Mouse (Mus musculus): ENCODE measurements around the gene Zfp385c. TPM values are rescaled to one million over a fixed set of nuclear protein-coding genes. Genes with fewer than 3 reads are reported as not detected.
"Not testable (repeated sequence)": the region's sequence is repeated elsewhere in the genome, so short reads cannot be mapped to it uniquely, and the experiment has no call there.

Zfp385c gene
- polyA plus RNA-seq, 1 experiment from 2014 or later = 0.34 TPM

- H3K27ac ChIP-seq (replicated peaks) = peak overlapping the region; percentile 90
- H3K27me3 ChIP-seq = no peaks in the 10 kb centered on the region
- H3K36me3 ChIP-seq = peaks cover 8% of the 10 kb centered on the region; the same call in 1 of the 2 replicates
- H3K4me1 ChIP-seq = peaks cover 33% of the 10 kb centered on the region
- H3K9ac ChIP-seq (replicated peaks) = peak overlapping the region; percentile 84
- no peaks in the 10 kb centered on the region for H3K9me3 ChIP-seq
- peak; percentile 97 for ATAC-seq (ENCODE audit: low FRiP score, low read depth)
- peak overlapping the region; percentile 73 for H3K4me3 ChIP-seq
- H3K4me2 ChIP-seq (replicated peaks) = peak overlapping the region; percentile 88
- under 1% methylated on average over 40 of the region's 40 CpGs for WGBS
Observed at GRCm38 (mm10) chr11:100619485-100619975, 72.7 kb downstream of the Zfp385c start.

DNA sequence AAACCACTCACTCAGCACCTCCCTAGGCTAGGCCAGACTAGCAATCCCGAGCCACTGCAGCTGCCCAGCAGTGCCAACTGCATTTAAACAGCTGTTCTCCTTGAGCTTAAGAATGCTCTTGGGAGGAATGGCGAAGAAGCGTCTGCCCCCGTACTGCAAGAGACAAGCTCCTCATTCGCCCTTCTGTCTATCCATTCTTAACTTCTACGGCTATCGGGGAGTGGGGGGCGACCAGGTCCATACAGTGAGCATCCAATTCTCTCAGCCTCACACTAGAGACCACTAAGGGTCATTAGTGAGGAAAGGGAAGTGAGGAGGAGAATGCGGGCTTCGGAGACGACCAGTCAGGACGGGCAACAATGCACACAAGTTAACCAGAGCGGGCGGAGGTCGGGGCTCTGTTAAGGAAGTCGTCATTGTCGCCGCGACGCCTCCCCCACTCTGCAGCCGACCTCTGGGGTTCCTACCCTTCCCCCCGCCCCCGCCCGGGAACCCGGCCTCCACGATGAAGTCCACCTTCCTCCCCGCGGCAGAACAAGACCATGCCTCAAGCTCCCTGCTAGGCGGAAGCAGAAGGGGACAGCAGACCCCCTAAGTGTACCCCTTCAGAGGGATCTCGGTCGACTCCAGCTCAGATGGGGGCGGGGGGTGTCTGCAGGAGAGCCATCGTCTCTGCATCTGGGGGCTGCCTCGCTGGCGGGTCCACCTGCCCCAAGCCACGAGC, 73.3 kb downstream of the Zfp385c start, which contains the start of gene Nkiras2:
Nkiras2 (plus strand) TSS at position 484 of the 724 bp plus-strand sequence.
- ATAC-seq (ENCODE audit: low FRiP score, low read depth) = peak; percentile 72
- under 1% methylated on average over 36 of the region's 36 CpGs for WGBS
- Histone ChIP-seq H3K36me3 (0 out of 2 replicates have a peak, but pooled peaks cover 5% of the 10 kb centered on the region), H3K4me3 (peak within 1 kb of the TSS; percentile 73), H3K27me3 (no peaks in the 10 kb centered on the region), H3K4me1 (peaks cover 27% of the 10 kb centered on the region), H3K4me2 (replicated peaks) (peak within 1 kb of the TSS; percentile 88), H3K27ac (replicated peaks) (peak within 1 kb of the TSS; percentile 90), H3K9me3 (no peaks in the 10 kb centered on the region), H3K9ac (replicated peaks) (peak within 1 kb of the TSS; percentile 84)

DNA sequence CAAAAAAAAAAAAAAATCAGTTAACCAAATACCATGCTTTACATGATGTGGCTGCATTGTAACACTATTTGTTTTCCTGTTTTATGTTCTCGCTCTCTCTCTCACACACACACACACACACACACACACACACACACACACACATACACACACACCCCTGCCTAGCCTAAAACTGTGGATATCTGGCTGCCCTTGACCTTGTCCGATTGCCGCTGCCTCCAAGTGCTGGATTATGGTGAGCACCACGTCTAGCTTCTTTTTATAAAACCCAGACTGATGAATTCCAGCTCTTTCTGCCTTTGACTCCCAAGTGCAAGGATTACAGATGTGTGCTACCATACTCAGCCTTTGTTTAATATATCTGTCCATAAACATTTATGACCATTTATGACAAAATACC, 74.8 kb downstream of the Zfp385c start:
- Histone ChIP-seq H3K36me3 (0 out of 2 replicates have a peak, but pooled peaks cover 5% of the 10 kb centered on the region), H3K27ac (replicated peaks) (no peak overlapping the region), H3K9ac (replicated peaks) (no peak overlapping the region), H3K4me2 (replicated peaks) (peak overlapping the region; percentile 88), H3K4me3 (0 out of 2 replicates have a peak overlapping the region, but pooled peaks have one; percentile 73), H3K9me3 (no peaks in the 10 kb centered on the region), H3K27me3 (no peaks in the 10 kb centered on the region), H3K4me1 (peaks cover 20% of the 10 kb centered on the region)
- no peak for ATAC-seq (ENCODE audit: low FRiP score, low read depth)
- WGBS = 88% methylated on average over 4 of the region's 4 CpGs

GRCm38 (mm10) chr11:100616836-100617235, 75.4 kb downstream of the Zfp385c start:
- WGBS = 92% methylated on average over 7 of the region's 7 CpGs

GRCm38 (mm10) chr11:100616332-100616731, 75.9 kb downstream of the Zfp385c start:
- no peak for ATAC-seq (ENCODE audit: low FRiP score, low read depth)
- Histone ChIP-seq H3K4me2 (replicated peaks) (no peak overlapping the region), H3K4me3 (no peak overlapping the region), H3K9ac (replicated peaks) (no peak overlapping the region), H3K27ac (replicated peaks) (no peak overlapping the region), H3K27me3 (no peaks in the 10 kb centered on the region), H3K36me3 (0 out of 2 replicates have a peak, but pooled peaks cover 5% of the 10 kb centered on the region), H3K4me1 (peaks cover 20% of the 10 kb centered on the region), H3K9me3 (no peaks in the 10 kb centered on the region)
- 88% methylated on average over 5 of the region's 5 CpGs for WGBS

More at GRCm38 (mm10) chr11:100616836-100617235, 75.4 kb downstream of the Zfp385c start:
- H3K27ac ChIP-seq (replicated peaks); H3K27me3 ChIP-seq; ATAC-seq (ENCODE audit: low FRiP score, low read depth); H3K4me3 ChIP-seq; H3K4me2 ChIP-seq (replicated peaks); H3K9ac ChIP-seq (replicated peaks); H3K36me3 ChIP-seq; H3K9me3 ChIP-seq: not testable (repeated sequence)
- H3K4me1 ChIP-seq = peaks cover 20% of the 10 kb centered on the region

- H3K36me3 ChIP-seq = peaks cover 12% of the 10 kb centered on the region
- H3K4me3 ChIP-seq = no peak overlapping the region
- 90% methylated on average over 3 of the region's 3 CpGs for WGBS
- no peak overlapping the region for H3K27ac ChIP-seq (replicated peaks)
- H3K27me3 ChIP-seq = no peaks in the 10 kb centered on the region
- no peaks in the 10 kb centered on the region for H3K9me3 ChIP-seq
- ATAC-seq (ENCODE audit: low FRiP score, low read depth) = no peak
- H3K9ac ChIP-seq (replicated peaks) = no peak overlapping the region
- no peak overlapping the region for H3K4me2 ChIP-seq (replicated peaks)
- peaks cover 9% of the 10 kb centered on the region for H3K4me1 ChIP-seq
Observed at GRCm38 (mm10) chr11:100613241-100613640, 79.0 kb downstream of the Zfp385c start.

- Histone ChIP-seq H3K4me2 (replicated peaks) (no peak overlapping the region), H3K27me3 (no peaks in the 10 kb centered on the region), H3K4me1 (no peaks in the 10 kb centered on the region), H3K4me3 (no peak overlapping the region), H3K27ac (replicated peaks) (no peak overlapping the region), H3K36me3 (peaks cover 16% of the 10 kb centered on the region), H3K9ac (replicated peaks) (no peak overlapping the region), H3K9me3 (no peaks in the 10 kb centered on the region)
- no peak for ATAC-seq (ENCODE audit: low FRiP score, low read depth)
- WGBS = 94% methylated on average over 6 of the region's 6 CpGs
Observed at GRCm38 (mm10) chr11:100611627-100612026, 80.6 kb downstream of the Zfp385c start.

DNA sequence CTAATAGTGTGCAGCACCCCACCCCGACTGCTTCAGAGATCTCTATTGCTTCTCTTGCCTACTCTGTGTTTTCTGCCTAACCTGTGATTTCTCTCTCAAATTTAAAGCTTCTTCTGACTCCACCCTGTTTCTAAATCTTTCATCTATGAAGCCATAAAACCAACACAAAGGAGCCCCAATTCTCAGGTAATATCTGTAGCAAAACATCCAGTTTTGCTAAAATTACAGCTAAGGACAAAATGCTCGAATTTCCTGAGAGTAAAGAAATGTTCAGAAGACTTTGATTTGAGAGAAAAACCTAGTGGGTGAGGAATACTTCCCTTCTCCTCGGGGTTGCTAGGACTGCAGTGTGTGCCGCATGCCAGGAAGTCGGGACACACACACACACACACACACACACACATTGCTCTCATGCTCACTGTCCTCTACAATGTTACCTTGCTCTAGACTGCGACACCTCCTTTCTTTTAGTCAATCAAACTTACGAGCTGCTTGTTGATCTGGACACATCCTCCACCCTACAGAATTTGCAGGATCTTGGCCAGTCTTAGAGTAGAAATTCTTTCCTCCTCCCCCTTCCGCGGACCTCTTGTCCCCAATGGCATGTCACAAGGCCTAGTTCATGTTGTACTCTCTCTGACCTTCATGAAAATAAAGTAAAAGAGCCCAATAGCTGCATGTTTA, 82.1 kb downstream of the Zfp385c start:
- peaks cover 10% of the 10 kb centered on the region for H3K36me3 ChIP-seq
- H3K9ac ChIP-seq (replicated peaks) = no peak overlapping the region
- H3K4me2 ChIP-seq (replicated peaks) = no peak overlapping the region
- no peak overlapping the region for H3K4me3 ChIP-seq
- H3K4me1 ChIP-seq = 0 out of 2 replicates have a peak, but pooled peaks cover 2% of the 10 kb centered on the region
- H3K27me3 ChIP-seq = no peaks in the 10 kb centered on the region
- no peak overlapping the region for H3K27ac ChIP-seq (replicated peaks)
- no peaks in the 10 kb centered on the region for H3K9me3 ChIP-seq
- WGBS = 90% methylated on average over 9 of the region's 9 CpGs
- ATAC-seq (ENCODE audit: low FRiP score, low read depth) = no peak

DNA sequence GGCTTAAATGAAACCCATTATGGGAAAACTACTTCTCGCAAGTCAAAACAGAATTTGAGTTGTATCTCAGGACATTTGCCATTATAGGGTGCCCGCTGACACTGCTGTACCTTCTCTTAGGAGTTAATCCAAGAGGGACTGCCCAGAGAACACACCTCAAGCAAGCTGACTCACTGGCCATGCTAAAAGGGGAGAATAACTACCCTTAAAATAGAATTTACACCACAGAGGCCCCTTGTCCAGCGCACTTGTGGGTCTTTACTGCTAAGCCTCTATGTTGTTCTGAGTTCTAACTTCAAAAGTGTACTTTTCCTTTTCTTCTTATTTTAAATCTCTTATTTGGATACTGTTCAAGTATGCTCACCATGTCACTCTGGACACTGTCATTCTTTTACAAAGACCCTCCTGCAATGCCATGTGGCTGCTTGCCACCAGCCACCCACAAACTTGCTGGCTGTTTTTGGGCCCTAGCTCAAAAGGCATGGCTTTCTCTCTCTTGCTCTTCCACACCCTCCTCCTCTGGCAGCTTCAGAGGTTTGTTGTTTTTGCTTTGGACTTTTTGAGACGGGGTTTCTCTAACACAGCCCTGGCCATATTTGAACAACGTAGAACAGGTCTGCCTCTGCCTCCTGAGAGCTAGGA, 82.8 kb downstream of the Zfp385c start:
- 88% methylated on average over 5 of the region's 5 CpGs for WGBS
- Histone ChIP-seq H3K4me1 (0 out of 2 replicates have a peak, but pooled peaks cover 2% of the 10 kb centered on the region), H3K27me3 (no peaks in the 10 kb centered on the region), H3K4me2 (replicated peaks) (no peak overlapping the region), H3K4me3 (no peak overlapping the region), H3K9ac (replicated peaks) (no peak overlapping the region), H3K36me3 (peaks cover 10% of the 10 kb centered on the region), H3K9me3 (no peaks in the 10 kb centered on the region), H3K27ac (replicated peaks) (no peak overlapping the region)
- ATAC-seq (ENCODE audit: low FRiP score, low read depth) = no peak

- Histone ChIP-seq H3K27ac (replicated peaks) (no peak overlapping the region), H3K9me3 (no peaks in the 10 kb centered on the region), H3K4me2 (replicated peaks) (no peak overlapping the region), H3K27me3 (no peaks in the 10 kb centered on the region), H3K9ac (replicated peaks) (no peak overlapping the region), H3K4me1 (0 out of 2 replicates have a peak, but pooled peaks cover 2% of the 10 kb centered on the region), H3K4me3 (no peak overlapping the region), H3K36me3 (peaks cover 10% of the 10 kb centered on the region)
- ATAC-seq (ENCODE audit: low FRiP score, low read depth) = no peak
- WGBS = 80% methylated on average over 4 of the region's 4 CpGs
Observed at GRCm38 (mm10) chr11:100608796-100609195, 83.5 kb downstream of the Zfp385c start.

DNA sequence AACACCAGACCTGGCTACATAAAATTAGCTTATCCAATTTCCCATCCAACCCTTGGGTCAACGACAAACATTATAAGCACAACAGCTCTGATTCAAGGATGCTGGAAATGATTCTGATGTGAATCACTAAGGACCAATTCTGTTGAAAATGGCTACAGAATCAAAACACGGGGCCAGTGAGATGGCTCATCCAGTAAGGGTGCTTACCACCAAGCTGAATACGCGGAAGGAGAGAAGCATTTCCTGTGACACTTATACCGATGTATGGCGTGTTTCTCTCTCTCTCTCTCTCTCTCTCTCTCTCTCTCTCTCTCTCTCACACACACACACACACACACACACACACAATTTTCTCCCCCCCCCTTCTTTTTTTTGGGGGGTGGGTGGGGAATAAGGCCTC, 85.1 kb downstream of the Zfp385c start:
- no peak overlapping the region for H3K4me3 ChIP-seq
- WGBS = 93% methylated on average over 6 of the region's 6 CpGs
- ATAC-seq (ENCODE audit: low FRiP score, low read depth) = no peak
- H3K9ac ChIP-seq (replicated peaks) = no peak overlapping the region
- no peaks in the 10 kb centered on the region for H3K9me3 ChIP-seq
- 0 out of 2 replicates have a peak, but pooled peaks cover 2% of the 10 kb centered on the region for H3K4me1 ChIP-seq
- H3K36me3 ChIP-seq = peaks cover 15% of the 10 kb centered on the region
- H3K27me3 ChIP-seq = no peaks in the 10 kb centered on the region
- H3K4me2 ChIP-seq (replicated peaks) = no peak overlapping the region
- no peak overlapping the region for H3K27ac ChIP-seq (replicated peaks)
